Mouse (Mus musculus): ENCODE data around the gene Fam196b.

Gene Fam196b

DNA sequence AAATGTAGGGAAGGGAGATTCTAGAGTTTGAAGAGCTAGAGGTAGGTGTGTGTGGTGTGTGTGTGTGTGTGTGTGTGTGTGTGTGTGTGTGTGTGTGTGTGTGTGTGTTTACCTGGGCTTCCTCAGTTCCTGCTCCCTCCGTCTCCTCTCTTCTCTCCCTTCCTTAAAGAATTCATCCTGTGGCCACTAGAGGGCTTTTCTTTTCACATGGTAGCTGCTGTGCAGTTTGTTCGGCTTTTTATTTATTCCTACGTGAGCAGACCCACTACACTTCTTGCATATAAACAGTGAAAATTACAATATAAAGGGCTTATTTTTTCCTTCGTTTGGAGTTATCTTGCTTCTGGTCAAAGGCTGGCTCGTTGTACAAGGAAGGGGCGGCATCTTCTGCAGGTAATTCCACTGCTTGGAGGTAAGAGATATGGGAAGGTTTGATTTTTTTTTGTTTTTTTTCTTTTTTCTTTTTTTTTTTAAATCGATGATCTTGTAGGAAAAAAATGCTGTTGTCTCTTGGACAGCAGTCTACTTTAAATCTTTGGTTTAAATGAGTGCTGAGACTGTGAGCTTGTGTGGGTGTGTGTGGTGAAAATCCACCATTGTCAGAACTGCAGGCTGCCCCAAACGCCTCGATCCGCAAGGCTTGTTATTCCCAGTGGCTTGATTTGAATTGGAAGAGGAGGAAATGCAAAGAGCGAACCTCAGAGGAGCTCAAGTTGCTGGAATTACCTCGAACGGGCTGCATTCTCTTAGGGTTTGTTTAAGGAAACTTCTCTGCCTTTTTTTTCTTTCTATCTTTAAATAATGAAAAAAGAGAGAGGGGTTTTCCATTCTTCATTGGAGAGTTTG, at the start of gene Fam196b:
Gene Fam196b, plus strand, starts transcription at position 289 of the 846 bp plus-strand sequence.
- peak; percentile 37 for DNase-seq (ENCODE audit: low read depth)

DNA sequence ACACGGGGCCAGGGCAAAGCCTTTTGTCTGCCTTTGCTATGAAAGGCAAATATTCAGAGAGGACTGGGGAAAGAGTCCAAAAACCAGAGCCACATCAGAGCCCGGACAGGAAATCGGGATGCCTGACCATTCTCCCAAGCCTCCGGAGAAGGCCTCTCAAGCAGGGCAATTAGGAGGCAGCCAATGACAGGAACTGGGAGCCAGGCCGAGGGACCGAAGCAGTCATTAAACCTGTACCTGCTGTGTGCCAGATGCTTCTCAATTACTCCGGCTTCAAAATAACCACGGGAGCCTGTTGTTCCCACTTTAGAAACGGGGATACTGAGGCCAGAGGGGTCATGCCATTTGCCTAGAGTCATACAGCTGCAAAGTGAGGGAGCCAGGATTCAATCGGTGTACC, 42.6 kb upstream of the Fam196b start:
- no peak for DNase-seq (ENCODE audit: low read depth)

DNA sequence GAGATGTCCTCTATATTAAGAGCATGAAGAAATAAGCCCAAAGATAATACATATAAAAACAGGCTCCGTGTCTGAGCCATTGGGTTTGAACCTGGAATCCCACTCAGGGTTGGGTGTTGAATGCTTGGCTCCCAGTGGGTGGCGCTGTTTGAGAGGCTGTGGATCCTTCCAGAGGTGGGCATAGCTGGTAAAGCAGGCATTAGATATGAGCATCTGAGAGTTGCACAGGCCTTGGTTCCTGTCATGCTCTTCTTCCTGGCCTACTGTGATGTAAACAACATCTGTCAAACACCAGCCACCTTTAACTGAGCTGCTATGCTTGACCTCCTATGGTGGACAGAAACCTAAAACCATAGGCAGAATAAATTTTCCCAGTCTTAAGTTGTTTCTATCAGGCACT, 38.7 kb upstream of the Fam196b start:
- DNase-seq (ENCODE audit: low read depth): no peak

DNA sequence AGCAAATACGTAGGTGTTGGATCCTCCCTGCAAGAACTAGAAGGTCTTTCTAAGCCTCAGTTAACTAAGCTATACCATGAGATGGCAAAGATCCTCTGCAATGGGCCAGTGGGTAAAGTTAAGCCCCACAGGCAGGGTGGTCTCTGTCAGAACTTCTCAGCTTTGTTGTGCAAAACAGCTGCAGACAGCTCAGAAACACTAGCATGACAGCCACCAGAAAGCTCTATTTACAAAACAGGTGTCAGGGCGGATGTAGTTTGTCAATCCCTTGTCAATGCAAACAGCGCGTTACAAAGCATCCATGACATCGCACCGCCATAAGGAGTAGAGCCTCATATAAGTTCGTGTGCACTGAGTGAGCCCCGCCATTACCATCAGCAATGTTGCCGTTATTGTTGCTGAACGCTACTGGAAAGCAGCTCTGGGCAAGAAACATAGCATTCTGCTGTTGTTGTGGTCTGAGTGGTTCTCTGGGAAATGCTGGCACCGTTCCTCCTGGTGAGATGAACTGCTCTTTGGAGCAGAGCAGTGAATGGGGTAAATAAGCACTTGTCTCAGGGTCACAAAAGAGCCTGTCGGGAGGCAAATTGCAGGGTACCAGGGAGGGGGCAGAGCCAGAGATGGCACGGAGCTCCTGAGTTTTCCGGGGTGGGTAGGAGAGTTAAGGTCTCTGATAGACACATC, 38.1 kb upstream of the Fam196b start:
- DNase-seq (ENCODE audit: low read depth): no peak

DNA sequence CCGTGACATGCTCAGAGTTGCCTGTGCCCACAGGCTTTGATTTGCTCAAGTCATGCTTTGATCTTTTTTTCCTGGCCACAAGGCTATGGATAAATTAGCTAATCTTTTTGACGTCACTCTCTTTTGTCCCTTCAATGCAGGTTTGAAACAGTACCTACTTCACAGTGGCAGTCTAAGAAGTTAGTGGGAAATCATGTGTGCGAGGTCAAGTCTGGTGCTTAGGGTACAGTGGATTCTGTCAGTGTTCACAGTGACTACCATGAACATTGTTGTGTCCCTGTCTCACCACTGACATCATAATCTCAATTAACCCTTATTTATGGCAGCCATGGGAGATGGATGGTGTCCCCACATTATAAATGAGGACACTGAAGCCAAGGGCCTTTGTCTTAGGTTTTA, 37.6 kb upstream of the Fam196b start:
- DNase-seq (ENCODE audit: low read depth): no peak

DNA sequence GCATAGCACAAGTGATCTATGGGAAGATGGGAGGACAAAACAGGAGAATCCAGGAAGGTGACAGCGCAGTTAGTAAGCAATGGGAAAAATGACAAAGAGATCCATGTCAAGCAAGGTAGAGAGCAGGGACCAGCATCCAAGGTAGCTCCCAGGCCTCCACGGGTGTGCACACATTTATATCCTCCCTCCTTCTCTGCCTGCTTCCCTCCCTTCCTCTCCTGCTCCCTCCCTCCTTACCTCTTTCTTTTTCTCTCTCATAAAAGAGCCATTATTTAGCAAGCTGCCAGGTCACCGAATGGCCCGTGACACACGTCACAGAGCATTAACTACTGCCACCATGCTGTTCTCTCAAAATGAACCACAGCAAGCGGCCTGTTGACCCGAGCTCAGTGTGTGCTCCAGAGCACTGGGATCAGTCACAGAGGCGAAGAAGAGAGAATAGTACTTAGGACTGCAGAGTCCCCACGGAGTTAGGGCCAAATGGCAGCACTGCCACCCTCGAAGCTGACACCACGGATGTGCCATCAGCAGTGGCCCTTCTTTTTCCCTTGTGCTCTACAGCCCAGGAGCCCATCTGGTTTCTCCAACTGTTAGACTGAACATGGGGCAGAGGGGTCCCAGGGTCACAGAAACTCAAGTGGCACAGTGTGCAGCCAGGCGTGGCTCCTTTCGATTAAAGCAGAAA, 30.4 kb upstream of the Fam196b start:
- DNase-seq (ENCODE audit: low read depth): no peak

DNA sequence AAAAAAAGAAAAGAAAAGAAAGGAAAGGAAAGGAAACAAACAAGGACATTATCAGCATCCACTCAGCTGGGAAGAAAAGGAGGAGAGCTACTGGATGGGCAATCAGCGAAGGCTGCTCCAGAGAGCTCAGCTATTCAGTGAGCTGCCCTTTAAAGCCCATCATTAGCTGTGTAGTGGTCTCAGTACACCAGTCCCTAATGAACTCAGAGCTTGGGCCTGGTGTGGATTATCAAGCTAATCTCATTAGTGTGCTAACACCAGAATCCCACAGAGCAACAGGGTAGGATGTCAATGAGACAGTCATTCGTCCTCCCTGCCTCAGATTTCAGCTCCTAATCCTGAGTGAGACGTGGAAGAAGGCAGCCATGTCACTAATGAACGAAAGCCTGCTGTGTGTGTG, 24.4 kb upstream of the Fam196b start:
- no peak for DNase-seq (ENCODE audit: low read depth)

DNA sequence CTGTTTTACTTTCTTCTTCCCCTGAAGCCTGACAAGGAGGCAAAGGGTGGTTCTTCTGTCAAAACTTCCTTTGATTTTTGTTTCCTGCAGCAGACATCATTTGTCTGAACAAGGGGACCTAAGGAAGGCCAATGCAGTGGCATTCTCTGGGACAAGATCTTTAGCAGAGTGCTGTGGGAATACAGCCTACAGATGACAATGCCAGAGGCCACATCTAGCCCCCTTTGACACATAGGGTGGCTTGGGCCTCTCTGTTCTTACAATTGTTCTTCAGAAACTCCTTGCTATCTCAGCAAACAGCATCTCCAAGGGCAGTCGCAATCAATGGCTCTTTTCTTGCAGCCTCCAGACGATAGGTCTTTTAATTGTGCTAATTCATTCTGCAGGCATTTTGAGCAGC, 23.9 kb upstream of the Fam196b start:
- no peak for DNase-seq (ENCODE audit: low read depth)

DNA sequence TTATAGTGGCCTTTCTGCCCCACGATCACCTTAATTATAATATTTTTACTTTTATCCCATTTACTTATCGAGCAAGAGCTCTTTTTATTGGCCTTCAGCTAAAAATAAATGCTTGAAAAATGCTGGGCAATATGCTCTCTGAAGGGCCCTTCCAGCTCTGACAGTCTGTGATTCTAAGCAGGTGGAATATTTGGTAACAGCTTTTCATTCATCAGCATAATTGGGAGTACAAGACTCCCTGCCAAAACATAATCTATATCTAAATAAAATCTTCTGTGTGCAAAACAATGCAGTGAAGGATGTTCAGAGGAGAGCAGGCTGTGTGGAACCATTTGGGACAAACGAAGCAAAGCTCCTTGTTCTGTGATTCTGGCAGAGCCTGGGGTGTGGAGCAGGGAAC, 23.3 kb upstream of the Fam196b start:
- no peak for DNase-seq (ENCODE audit: low read depth)

DNA sequence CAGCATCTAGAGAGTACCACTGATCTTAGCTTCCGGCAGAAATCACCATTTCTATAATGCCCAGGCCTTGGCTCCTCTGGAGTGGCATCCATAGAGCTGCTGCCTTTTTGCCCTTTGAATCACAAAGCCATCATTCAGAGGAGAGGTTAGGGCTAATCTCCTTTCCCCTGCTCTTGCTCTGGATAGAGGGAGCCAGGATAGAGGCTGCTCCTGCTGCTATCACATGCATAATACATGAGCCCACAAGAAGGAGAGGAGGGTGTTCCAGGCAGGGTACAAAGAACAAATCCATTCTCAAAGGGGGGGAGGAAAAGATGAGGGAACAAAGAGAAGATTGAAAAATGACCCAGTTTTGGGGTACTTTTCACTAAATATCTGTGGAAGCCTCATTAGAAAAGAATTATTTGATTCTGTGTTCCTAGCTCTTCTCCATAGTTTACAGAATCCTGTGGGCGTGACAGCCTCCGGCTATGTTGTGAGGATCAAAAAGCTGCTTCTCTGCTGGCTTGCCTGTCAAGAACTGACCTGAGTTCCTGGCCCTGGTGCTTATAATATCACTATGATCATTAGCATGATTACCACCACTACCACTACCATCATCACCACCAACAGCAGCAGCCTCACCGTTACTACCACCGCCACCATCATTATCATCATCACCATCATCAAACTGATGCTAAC, 16.8 kb upstream of the Fam196b start:
- no peak for DNase-seq (ENCODE audit: low read depth)

DNA sequence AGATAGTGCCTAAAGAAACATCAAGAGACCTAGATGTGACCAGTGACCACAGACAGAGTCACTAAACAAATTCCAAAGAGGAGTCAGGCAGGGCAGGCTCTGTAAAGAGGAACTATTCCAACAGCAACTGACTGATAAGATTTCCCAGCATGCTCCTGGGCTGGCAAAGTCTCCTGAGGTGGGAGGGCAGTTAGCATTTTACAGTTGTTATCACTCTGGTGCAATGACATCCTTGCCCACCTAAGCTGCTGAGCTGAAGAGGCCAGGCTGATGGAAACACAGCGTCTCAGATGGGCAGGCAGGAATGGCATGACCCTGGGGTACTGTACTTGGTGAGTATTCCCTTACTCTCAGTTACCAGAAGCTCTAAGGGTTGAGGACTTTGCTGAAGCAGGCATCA, 15.1 kb upstream of the Fam196b start:
- DNase-seq (ENCODE audit: low read depth): peak; percentile 53

DNA sequence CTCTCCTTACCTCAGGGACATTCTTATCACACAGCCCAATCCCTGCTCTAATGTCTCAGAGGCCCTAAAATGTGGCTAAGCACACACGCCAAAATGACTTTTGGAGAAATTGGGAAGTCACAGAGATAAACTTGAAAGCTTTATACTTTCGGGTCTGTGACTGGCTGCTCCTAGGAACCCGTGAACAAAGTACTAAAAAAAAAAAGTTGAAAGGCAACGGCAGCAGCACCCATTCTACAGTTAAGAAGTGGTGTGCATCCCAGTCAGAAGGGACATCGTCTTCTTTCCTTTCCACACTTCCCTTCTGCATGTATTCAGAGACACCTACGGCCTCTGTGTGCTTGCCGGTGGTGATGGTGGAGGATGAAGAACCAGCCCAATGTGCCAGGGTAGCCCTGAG, 14.6 kb upstream of the Fam196b start:
- no peak for DNase-seq (ENCODE audit: low read depth)

DNA sequence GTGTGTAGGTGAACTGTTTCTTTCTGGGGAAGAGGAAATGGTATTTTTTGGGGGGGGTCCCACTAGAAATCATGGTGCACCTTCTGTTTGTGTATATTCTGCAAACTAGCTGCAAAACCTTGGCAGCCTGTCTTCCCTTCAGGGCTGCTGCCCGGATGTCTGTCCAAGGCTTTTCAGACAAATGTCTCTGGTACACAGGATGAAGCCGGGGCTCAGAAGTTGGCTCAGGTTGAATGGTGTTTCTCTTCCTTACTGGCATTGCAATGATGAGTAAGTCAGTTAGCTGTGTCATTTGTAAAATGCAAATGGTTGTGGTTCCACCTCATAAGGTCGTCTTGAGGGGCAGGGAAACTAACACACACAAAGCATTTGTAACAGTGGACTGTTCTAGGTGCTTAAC, 8.4 kb upstream of the Fam196b start:
- no peak for DNase-seq (ENCODE audit: low read depth)

DNA sequence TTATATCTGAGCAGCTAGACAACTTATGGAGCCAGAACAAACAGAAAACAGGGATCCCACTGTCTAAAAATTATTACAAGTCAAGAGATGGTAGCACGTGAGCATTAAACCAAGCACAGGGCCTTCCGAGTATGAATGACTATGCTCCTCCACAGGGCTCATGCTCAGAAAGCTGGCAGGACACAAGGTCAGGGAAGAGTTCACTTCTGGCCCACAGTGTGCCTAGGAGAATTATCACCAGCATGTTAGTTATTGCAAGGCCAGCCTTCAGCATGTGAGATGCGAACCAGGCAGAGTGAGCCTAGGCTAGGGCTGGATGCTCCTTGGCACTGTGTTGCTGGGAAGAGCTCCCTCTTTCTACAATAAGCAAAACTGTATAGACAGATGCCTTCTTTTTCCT, 5.9 kb upstream of the Fam196b start:
- no peak for DNase-seq (ENCODE audit: low read depth)

DNA sequence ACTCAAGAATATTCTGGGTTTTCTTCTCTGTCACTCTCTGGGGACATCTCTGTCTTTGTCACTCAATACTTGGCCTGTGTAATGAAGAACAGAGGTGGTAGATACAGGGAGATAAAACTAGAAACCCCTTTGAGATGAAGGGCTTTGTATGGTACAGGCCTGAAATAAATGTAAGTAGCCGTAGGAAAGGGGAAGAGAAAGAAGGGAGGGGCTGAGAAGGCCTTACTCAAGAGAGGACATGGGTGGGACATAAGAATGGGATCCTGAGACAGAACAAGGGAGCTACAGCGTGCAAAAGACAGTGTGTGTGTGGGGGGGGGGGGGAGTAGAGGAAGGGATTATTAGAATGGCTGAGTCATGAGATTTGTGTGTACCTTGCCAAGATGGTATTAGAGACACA, 5.3 kb upstream of the Fam196b start:
- no peak for DNase-seq (ENCODE audit: low read depth)

DNA sequence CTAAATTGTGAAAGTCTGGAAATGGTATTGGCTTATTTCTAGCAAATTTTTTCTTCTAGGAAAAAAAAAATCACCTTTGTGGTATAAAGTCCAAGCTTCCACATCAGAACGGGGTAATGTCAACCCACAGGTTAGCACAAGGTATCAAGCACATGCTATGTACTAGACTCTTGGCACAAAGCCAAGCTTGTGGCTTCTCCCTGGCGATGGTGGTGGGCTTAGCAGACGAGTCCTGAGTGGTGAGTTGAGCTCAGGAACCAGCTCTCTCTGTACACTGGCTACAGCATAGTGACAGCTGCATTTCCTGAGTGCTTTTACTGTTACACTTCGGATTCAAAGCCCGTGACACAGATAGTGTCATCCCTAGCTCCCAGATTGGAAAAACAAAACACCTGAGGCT, 2.9 kb upstream of the Fam196b start:
- DNase-seq (ENCODE audit: low read depth): no peak

DNA sequence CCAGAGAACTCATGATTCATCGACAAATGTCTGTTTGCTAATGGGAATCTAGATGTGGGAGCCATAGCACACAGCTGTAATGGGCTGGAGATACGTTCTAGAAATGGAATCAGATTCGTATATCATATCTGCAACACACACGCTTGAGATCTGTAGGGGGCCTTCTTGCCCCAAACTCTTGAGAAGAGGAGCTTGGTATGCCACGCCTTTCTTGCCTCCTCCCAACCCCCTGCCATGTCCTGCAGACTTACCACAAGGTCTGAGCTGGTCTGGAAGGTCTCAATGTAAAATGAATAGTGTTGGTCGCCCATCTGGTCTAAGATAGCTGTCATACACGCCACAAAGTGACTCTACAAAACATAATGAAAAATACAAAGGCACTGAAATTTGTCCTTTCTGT, 2.4 kb upstream of the Fam196b start:
- peak; percentile 20 for DNase-seq (ENCODE audit: low read depth)

DNA sequence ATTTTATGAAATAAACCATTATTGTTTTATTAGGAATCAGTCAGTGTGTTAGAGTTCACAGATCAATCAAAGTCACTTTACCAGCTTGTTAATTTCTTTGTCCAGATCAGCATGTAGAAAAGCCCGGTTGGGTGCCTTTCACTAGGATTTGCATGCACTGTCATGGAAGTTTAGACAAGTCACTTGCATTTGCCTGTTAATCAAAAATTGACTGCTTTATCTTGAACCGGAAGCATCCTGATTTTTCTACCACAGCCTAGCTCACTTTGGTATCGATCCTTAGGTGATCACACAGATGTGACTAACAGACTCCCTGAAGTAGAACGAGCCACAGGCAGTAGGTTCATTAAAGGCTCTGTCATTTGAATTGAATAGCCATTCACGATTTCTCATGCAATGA, 761 bp downstream of the Fam196b start:
- no peak for DNase-seq (ENCODE audit: low read depth)

DNA sequence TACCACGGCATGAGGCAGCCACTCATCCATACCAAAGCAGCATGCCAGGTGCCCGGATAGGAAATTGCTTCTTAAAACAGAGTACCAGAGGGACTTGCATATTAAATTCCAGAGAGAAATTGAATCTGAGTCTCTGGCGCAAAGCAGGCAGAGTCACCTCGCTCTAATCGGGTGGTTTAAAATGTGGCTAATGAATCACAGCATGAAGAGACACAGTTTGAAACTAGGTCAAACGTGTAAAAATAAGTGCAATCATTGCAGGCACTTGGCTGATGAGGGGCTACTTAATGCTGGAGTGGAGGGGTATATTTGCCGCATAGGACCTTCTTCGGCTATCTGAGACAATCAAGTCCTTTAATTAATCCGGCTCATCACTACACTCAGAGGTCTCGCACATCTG, 1.6 kb downstream of the Fam196b start:
- DNase-seq (ENCODE audit: low read depth): no peak

DNA sequence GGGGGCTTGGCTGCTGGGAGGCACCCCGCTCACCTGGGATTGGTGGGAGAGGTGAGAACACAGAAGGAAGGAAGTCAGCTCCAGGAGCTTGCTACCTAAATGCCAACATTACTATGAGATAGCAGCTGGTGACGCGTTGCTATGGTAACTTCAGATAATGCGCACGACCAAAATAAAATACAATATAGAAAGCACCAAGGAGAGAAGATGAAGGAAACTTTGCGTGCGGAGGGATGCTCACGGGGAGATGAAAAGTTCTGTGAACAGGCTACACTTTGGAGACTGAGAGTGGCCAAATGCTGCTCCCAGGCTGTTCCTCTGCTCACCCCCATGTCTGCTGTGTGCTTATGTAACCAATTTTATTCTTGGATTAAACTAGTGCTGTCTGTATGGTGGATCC, 2.4 kb downstream of the Fam196b start:
- no peak for DNase-seq (ENCODE audit: low read depth)

DNA sequence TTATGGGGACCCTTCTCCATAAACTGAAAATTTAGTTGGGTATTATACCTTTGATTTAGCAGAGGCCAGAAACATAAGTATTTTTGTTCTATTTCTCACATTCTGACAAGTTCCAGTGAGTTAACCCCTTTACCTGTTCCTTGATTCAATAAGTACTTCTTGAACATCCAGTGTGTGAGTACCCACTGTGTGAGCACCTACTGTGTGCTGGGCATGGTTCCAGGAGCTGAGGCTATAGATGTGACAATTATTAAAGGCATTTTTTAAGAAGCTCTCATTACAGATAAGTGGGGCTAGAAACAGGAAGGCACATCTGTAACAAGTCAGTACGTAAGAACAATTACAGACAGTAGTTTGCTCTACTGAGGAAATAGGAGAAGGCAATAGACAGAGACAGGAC, 4.7 kb downstream of the Fam196b start:
- DNase-seq (ENCODE audit: low read depth): no peak

DNA sequence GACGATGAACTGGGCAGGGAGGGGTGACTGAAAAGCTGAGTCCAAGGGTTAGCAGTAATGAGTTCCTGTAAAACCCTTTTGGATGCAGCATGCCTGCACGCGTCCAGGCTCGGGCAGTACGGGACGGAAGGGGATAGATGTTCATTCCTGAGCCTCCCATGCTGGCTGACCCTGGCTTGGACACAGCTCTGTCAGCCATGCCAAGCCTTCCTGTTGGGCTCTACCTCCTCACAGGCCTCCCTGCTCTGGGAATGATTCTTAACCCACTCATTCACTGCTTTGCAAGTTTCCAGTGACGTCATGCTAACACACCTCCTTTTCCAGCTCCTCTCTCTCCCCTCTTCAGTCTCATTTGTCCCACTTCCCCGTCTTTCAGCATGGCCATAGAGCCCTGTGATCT, 9.0 kb downstream of the Fam196b start:
- DNase-seq (ENCODE audit: low read depth): no peak
